Mouse (Mus musculus) CD4-positive, CD25-positive, alpha-beta regulatory T cell, adult 4 months (primary cell): Measurements from ENCODE around the gene Tecta. TPM values are rescaled to one million over a fixed set of nuclear protein-coding genes. Genes with fewer than 3 reads are reported as not detected.

Source experiments
- ATAC-seq: one replicate; pipeline ENCODE4 v1.8.0; 2017
- polyA plus RNA-seq, 2 experiments: library from polyadenylated mRNA; unstranded; fragments of 100-300 nt; shearing (Covaris generic); gene quantifications; one replicate each; pipeline ENCODE4 v1.2.1; 2017

Gene Tecta
- polyA plus RNA-seq, 2 experiments from 2014 or later, result not detected

DNA sequence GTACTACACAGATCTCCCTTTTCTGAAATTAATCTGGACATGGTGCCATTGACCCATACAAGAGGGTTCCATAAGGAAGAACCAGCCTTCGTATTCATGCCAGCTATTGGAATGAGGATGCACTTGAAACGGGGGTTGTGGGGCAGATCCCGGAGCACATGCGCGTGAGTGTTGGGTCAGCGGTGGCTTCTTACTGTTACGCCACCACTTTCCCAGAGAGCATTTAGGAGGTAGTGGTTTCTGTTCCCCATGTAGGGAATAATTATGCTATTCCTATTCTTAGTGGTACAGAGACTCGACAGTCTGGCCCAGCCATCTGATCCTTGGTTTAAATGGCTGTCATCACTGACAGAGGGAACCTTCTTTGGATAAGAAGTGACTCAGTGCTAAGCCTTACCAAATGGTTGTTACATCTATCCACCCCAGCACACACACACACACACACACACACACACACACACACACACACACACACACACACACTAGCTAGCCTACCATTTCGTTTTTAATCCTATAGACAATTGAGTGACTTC is 81.2 kb downstream of the Tecta start:
- ATAC-seq, result no peak

DNA sequence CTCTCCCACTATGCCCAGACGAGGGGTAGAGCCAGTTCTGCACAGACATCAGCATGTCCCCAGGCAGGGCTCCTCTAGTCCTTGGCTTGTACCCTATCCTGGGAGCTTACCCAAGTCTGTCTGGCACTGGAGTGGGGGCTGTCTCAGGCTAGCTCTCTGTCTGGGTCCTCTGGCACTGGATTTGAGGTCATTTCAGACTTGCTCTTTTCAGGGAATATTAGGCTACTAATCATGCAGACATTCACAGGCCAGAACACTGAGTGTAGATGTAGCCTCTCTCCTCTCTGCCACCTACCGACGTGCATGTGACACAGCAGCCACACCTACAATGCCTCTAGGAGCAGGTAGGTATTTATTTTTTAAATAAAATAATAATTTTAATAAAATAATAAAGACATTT is 82.4 kb downstream of the Tecta start:
- no peak for ATAC-seq

DNA sequence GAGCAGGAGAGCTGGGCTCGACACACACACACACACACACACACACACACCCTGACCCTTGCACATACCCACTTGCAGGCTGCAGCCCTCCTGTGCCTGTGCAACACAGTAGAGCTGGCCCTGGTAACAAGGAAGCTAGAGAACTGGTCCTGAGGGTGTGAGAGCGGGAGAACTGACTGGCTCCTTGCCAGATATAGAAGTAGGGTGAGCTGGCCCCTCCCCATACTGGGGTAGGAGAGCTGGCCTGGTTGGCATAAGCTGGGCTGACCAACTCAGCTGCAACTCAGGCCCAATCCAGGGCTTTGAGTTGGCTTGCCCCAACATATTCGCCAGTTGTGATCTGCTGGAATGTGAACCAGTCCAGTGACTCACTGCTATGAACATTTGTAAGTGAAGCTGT is 83.9 kb downstream of the Tecta start:
- ATAC-seq, result no peak

DNA sequence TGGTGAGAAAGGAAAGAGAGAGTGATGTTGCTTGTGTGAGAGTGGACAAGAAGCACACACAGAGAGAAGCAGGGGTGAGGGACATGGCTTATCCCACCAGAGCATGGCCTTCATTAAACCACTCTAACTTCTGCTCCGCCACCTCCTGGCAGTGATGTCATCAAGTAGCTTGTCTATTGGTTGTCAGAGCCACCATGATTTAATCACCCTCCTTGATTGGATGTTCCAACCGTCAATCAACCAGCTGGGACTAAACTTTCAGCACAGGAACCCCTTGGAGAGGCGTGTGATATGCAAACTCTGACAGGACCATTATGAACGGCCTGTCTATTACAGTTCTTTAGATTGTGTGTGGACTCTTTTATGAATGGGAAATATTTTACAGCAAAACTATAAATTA is 84.8 kb downstream of the Tecta start:
- ATAC-seq, result no peak

DNA sequence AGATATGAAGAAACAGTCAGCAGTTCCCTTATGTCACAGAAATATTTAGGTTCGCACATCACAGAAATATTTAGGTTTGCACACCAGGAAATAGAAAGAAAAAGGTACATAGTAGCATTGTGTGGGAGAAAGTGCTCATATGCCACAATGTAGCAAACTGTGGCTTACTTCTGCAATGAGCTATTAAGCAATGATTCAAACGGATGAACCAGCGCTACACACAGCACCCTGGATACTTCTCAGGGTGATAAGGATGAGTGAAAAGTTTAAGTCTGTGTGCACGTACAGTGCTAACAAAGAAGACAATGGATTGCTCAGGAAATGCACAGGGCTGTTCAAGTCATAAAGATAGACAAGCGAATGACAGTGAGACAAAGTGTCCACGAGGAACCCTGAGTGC is 85.3 kb downstream of the Tecta start:
- ATAC-seq, result no peak

DNA sequence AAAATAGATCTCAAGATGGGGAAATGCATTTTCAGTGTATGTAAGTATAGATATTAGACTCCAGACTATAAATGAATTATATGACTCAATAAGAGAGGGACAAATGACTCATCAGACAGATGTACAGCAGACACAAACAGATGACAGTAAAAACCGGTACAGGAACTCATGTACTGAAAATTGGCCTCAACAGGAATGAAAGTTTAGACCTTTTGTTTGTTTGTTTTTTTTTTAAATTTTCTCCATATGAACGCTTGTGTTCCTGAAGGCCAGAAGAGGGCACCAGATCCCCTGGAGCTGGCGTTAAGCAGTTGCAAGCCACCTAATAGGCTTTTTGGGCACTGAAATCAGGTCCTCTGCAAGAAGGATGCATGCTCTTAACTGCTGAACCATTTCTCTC is 85.9 kb downstream of the Tecta start:
- no peak for ATAC-seq

DNA sequence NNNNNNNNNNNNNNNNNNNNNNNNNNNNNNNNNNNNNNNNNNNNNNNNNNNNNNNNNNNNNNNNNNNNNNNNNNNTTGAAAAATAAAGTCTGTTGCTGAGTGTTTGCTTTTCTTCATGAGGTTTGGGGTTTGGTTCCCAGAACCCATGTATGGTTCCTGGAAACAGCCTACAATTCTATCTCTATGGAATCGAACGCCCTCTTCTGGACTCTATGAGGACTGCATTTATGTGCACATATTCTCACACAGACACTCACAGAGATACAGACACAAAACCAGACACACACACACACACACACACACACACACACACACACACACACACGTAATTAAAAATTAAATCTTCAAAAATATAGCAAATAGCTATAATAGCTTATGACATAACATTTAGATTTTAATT is 88.4 kb downstream of the Tecta start:
- ATAC-seq, result no peak

DNA sequence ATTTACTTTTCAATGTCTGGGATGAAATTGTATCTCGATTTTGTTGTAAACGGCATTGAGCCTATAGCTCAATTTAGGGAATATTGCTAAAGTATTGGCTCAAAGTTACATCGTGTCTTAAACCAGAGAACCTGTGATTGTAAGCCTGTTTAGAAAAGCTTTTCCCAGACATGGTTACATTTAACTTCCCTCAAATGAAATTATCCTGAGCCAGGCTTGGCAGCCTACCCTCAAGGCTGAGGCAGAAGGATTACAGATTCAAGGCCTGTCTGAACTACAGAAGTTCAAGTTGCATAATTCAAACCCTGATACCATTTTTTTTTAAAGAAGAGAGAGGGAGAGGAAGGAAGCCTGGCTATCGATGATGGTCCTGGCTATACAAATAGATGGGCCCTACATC is 95.8 kb downstream of the Tecta start:
- ATAC-seq, result no peak

DNA sequence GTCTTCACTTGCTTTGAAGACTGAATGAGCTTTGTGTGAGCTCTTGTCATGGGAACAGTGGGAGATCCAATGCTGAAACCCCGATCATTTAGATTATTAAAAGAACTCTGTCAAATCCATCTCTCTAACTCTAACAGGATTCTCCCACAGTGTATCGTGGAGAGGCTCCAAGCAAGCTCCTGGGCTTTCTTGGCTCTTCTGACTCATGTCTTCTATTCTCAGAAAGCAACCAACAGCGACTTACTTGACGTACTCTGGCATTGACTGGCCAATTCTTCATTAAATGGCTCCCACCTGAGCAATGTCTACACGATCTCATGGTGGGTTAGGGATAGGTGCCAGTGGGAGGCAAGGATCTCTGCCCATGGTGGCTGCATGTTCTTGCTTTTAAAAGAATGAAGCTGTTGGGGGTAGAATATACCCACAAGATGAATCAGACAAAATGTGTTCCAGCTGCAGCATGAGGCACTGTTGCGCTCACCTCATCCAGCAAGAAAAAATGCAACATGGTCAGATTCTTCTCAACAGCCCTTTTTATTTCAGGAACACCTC is 98.6 kb downstream of the Tecta start:
- ATAC-seq, result no peak

DNA sequence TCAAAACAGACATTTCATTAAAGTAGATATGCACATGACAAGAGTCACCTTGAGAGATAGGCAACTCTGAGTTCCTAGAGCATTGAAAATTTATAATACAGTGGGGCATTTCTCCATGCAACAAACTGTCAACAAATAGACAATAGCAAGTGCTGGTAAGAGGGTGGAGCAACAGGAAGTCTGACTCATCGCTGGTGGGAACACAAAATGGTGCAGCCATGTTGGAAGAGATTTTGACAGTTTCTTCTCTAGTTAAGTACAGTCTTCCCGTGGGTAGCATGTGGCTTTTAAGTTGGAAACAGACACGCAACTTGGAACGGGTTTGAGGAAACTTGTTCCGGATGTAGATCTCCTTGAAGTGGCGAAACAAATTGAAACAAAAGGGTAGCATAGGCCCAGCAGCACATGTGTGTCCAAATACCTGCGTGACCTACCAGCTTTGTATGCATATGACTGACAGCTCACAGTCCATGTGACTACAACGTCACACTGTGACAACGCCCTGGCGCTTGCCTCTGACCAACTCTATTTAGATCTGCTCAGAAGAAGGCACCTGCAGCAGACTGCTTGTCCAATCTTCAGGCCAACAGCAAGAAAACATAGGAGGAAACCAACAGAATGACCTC is 103.3 kb downstream of the Tecta start:
- ATAC-seq, result no peak

DNA sequence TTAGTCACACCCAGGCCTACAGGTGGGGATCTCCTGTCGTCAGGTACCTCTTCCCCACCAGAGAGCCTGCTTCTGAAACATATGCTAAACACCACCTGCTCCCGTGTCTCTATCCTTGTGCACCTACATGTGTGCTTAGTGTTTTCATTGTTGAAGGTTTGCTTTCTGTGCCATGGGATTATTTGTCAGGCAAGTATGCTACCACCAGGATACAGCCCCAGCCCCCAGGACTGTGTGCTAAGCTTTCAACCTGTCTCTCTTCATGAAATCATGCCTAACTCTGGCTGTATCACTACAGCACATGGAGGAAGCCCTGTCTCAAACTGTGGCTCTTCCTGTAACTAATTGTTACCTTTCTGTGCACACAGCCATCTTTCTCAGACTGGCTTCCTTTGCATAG is 105.6 kb downstream of the Tecta start:
- no peak for ATAC-seq

DNA sequence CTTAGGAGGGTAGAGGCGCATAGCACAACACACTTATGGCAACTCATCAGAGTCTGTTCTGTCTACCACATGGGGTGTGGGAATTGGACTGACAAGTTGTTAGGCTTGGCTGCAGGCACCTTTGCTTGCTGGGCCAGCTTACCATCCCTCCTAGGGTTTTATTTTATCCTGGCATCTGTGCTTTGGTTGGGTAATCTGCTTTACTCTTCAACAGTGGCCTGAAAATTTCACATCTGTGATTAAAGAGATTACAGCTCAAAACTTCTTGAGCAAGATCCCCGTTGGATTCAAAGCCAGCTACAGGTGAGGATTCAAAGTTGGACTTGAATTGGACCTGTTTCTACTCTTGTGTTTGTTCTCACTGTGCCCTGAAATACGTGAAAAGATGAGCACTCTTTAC is 106.1 kb downstream of the Tecta start:
- no peak for ATAC-seq

DNA sequence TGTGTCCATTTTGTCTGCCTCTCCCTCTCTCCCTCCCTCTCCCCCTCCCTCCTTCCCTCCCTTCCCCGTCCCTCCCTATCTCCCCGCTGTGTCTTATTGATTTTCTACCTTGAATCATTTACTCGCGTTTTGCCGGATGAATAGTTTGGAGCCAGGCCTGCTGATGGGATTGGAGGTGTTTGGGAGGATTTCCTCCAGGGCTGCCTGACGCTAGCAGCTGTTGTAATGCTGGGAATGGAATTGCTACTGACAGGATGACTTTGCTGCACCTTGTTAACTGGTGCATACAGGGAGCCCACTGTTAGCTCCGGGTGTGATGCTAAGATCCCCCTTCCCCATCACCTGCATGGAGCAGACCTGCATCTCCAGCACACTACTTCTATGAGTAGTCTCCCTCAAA is 106.7 kb downstream of the Tecta start:
- no peak for ATAC-seq

DNA sequence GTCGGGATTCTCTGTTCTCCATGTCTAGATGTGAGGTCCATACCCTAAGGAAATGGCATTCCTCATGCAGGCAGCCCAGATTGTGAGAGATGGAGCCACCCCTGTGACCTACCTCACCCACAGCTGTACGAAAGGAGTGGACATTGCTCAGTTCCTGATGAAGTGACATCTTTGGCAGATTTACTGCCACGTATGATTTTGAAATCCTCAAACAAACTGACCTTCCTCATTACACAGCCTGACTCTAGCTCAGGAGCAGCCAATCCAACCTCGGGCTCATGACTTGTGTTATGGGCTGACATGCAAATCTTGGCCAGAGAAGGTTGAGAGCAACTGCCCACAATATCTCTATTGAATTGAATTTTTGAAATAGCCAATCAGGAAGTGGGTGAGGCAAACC is 120.1 kb downstream of the Tecta start:
- no peak for ATAC-seq

Other genes starting within 250 kb of the Tecta start
- gene Sc5d, start 135.7 kb downstream of the Tecta start, polyA plus RNA-seq, result 100 to 1,000 TPM in 1 of 2 experiments, 10 to 100 TPM in 1; 84.3 to 105 TPM
- gene Tbcel, start 107.9 kb upstream of the Tecta start, polyA plus RNA-seq, result 1 to 10 TPM; 6.6 to 7.5 TPM